Mouse (Mus musculus) frontal cortex, postnatal 36 days (tissue): Measurements from ENCODE around the gene Prorsd1.
"Not testable (repeated sequence)": the region's sequence is repeated elsewhere in the genome, so short reads cannot be mapped to it uniquely, and the experiment has no call there.

Experiments
- DNase-seq, 2 experiments: peaks; one replicate each; pipeline ENCODE4 v3.0.0; 2022; ENCODE audit warnings: low spot score in 2 of 2

Prorsd1 gene

GRCm38 (mm10) chr11:29514682-29515412, at the start of gene Prorsd1:
Gene Prorsd1, minus strand, starts transcription at chr11:29515033.
- peak; percentile 51 to 66 for DNase-seq

GRCm38 (mm10) chr11:29563406-29563805, 48.6 kb upstream of the Prorsd1 start:
- DNase-seq = no peak

- no peak for DNase-seq
Observed at GRCm38 (mm10) chr11:29560990-29561389, 46.2 kb upstream of the Prorsd1 start.

- no peak for DNase-seq
Observed at GRCm38 (mm10) chr11:29560452-29560851, 45.6 kb upstream of the Prorsd1 start.

GRCm38 (mm10) chr11:29549425-29549778, 34.6 kb upstream of the Prorsd1 start:
- no peak for DNase-seq

GRCm38 (mm10) chr11:29548504-29549424, 33.9 kb upstream of the Prorsd1 start:
- DNase-seq = no peak

- DNase-seq = peak; percentile 95
Observed at GRCm38 (mm10) chr11:29547752-29548503, 33.1 kb upstream of the Prorsd1 start, which contains the start of the genes Clhc1 and Rps27a. Gene Clhc1, plus strand, starts transcription at chr11:29547950. Gene Rps27a, minus strand, starts transcription at chr11:29548109.

- DNase-seq = no peak
Observed at GRCm38 (mm10) chr11:29547249-29547751, 32.5 kb upstream of the Prorsd1 start.

GRCm38 (mm10) chr11:29546762-29547161, 31.9 kb upstream of the Prorsd1 start:
- DNase-seq = no peak

GRCm38 (mm10) chr11:29546297-29546696, 31.5 kb upstream of the Prorsd1 start:
- DNase-seq = not testable (repeated sequence)

- not testable (repeated sequence) for DNase-seq
Observed at GRCm38 (mm10) chr11:29545150-29545752, 30.4 kb upstream of the Prorsd1 start.

- no peak for DNase-seq
Observed at GRCm38 (mm10) chr11:29544225-29544945, 29.6 kb upstream of the Prorsd1 start.

- no peak for DNase-seq
Observed at GRCm38 (mm10) chr11:29538201-29538600, 23.4 kb upstream of the Prorsd1 start.

- DNase-seq = peak; percentile 81 to 82
Observed at GRCm38 (mm10) chr11:29525988-29526794, 11.4 kb upstream of the Prorsd1 start, which contains the start of gene Mtif2. Gene Mtif2, plus strand, starts transcription at chr11:29526408.

- DNase-seq = no peak
Observed at GRCm38 (mm10) chr11:29514325-29514681, 530 bp downstream of the Prorsd1 start.

GRCm38 (mm10) chr11:29512818-29513535, 1.9 kb downstream of the Prorsd1 start:
- DNase-seq = no peak

GRCm38 (mm10) chr11:29509421-29509820, 5.4 kb downstream of the Prorsd1 start:
- no peak for DNase-seq

- DNase-seq = no peak
Observed at GRCm38 (mm10) chr11:29504899-29505625, 9.8 kb downstream of the Prorsd1 start.
